Mouse (Mus musculus) NIH3T3 (cell line): ENCODE results near the gene Vax2.
A peak's percentile ranks its signal among the peaks of the same experiment; 100 is the strongest.

Source experiments
- DNase-seq: peaks from one replicate; pipeline ENCODE4 v3.0.0-alpha.2; 2012; ENCODE audit warnings: low read depth

Gene Vax2

DNA sequence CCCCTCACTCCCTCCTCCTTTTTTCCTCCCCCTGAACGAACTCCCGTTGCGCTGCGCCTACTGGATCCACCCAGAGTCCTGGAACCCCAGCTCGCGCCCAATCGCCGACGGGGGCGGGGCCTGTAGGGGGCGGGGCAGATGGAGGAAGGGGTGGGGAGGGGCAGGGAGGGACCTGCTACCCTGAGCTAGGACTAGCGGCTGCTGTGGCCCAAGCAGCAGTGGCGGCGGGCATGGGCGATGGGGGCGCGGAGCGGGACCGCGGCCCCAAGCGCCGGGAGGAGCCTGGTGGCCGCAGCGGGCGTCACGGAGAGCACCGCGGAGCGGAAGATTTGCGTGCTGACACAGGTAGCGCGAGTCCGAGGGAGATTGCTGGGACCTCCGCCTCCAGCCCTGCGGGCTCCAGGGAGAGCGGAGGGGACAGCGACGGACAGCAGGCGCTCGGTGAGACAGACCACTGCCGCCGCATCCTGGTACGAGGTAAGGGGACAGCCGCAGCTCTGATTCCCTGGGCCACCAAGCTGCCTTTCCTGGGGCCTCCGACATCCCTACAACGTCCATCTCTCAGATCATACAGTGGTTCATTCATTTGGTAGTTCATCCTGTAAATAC is at the start of gene Vax2:
Gene Vax2 (plus strand): TSS at position 198 of the 609 bp plus-strand sequence.
- peak; percentile 77 for DNase-seq

DNA sequence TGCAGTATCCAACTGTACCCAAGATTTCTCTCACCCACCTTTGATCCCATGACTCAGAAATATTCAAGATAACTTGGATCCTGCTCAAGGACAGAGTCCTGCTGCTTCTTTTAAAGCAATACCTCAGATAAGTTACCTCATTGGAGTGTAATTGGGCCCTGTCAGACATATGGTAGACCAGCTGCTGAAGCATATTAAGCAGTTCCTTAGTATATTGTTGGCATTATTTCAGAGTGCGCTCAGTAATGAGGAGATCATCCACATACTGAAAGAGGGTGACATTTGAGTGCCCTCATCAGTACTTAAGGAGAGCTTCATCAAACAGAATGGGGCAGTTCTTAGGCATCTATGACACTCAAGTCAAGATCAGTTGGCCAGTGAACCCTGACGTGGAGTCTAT is 46.1 kb upstream of the Vax2 start:
- no peak for DNase-seq

DNA sequence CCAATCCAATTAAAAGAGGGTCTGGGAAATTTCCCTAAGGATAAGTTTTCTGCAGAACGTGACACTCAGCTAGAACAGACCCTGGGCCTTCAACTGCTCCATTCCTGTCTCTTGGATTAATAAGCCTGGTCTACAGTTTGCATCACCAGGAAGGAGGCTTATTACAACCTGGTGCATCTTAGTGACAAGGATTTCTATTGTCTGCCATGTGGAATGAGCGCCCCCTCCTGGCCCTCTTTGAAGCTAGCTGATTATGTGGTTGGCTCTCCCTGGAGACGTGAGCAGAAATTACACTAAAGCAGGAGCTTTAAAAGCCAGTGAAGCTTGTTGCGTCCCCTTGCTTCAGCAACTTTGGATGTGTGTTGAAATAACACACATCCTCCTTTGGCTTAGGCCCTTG is 37.7 kb upstream of the Vax2 start:
- DNase-seq: peak; percentile 90

DNA sequence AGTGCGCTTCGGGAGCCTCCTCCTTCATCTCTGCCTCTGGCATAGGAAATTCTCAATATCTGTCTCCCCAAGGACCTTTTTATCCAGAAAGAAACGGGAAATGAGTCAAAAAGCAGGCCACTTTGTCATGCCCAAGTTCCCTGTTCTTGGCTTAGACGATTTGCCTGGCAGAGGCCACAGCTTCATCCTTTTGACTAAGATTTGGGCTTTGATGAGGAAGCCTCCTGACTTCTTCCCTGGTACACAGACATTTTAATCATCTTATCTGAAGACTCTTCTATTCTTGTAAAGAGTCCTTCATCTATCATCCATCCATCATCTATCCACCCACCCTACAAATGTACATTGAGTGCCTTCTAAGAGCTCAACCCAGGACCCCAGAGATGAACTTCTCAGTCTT is 33.3 kb upstream of the Vax2 start, which contains the start of gene Cd207:
Gene Cd207 (minus strand): TSS at position 101 of the 400 bp plus-strand sequence.
- no peak for DNase-seq

DNA sequence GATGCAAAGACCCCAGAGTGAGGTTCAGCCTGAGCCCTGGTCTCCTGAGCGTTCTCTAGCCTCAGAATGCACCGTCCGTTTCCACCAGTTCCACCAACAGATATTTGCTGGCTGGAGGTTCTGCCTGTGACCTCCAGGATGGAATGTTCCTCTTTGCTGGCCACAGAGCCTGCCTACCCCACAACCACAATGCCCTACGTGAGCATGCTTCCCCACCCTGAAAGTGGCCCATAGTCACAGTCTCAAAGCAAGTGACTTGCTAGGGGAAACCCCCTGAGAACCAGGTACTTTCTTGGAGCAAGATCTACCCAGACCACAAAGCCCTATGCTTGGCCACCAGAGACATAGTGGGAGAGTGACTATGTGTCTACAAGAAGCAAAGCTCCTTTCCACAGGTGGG is 21.7 kb upstream of the Vax2 start:
- DNase-seq: no peak

DNA sequence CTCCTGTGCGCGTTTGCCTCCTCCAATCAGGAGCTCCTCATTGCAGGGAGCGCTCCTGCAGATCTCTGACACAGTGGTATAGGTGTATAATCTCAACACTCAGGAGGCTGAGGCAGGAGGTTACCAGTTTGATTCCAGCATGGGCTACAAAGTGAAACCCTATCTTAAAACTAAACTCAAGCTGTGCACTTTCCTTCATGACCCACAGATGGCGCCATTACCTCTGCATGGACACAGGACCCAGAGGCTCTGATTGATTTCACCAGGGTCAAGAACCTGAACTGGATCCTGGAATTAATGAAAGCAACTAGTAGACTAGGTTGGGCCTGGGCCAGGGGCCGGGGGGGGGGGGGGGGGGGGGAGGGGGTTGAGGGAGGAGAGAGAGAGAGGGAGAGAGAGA is 20.8 kb upstream of the Vax2 start:
- DNase-seq: peak; percentile 82

DNA sequence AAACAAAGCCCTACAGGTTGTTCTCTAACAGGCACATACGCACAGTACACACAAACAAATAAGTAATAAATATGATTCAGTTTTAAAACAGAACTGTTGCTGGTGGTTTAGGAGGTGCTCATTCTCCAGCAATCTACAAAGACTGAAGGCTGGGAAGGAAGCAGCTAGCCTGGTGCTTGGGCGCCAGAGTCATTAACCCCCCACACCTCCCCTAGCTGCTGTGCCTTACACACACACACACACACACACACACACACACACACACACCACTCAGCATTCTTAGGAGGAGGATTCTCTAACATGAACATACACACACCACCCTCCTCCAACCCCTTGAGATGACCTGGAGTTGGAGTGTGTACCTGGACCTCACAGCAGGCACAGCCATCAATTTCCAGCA is 20.1 kb upstream of the Vax2 start:
- DNase-seq: no peak

DNA sequence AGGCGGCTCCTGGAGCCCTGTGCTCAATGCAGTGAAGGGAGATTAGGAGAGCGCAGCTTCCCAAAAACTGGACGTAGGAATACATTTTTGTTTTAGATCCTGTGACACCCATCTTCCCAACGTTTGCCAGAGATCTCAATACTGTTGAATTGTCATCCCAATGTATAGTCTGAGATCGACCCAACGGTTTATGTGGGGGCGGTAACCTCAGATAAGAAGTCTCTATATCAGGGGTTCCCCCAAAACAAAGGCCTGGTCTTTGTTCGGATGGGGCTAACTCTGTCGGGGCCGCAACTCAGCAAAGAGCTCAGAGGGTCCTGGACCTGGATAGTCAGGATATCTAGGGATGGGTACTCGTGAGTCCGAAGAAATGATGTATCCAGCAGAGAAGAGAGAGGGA is 18.1 kb upstream of the Vax2 start:
- no peak for DNase-seq

DNA sequence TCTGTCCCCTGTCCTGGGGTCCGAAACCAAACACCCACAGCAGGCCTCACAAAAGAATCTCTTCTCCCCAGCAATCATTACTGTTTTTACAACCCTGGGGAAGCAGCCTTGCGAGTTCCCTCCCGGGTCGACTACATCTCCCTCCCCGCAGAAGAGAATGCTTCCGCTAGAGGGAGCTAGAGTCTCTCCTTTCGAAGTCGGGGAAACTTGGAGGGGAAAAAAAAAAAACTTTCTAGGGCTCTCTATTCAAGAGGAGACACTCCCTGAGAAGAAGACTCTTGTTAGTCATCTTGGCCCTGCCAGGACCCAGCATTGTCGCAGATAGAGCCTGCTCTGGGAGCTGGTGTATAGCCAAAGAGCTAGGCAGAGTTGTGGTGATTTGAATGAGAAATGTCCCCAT is 17.2 kb upstream of the Vax2 start:
- peak; percentile 84 for DNase-seq

DNA sequence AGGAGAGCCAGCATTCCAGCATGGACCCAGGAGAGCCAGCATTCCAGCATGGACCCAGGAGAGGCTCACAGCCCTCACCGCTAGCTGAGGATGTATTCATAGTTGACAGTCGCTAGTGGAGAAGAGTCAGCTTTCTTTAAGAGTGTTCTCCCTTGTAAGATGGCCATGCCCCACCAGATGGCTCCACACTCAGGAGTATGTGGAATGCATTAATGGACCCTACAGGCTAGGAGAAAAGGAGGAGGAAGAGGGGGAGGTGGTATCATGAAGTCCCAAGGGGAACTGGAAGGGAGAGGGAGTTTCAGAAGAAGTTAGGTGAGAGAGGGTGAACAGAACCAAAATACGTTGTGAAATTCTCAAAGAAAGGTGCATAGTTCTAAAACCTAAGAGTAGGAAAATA is 15.3 kb upstream of the Vax2 start:
- DNase-seq: peak; percentile 24

- no peak for DNase-seq
These were observed 14.4 kb upstream of the Vax2 start for GRCm38 (mm10) chr6:83696684-83697083.

DNA sequence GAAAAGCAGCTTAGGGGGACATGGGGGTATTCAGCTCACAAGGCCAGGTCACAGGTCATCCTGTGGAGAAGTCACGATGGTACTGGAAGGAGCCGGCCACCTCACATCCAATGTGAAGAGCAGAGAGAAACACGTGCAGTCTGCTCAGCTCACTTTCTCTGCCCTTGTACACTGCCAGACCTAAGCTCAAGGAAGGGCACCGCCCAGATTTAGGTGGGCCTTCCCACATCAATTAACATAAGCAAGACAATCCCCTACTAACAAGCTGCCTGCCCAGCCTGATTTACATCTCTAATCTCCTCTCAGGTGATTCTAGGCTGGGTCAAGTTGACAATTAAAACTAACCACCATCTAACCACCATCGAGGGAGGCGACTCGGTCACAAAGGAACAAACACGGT is 13.1 kb upstream of the Vax2 start:
- no peak for DNase-seq

- no peak for DNase-seq
These were observed 11.1 kb upstream of the Vax2 start for GRCm38 (mm10) chr6:83699971-83700370.

DNA sequence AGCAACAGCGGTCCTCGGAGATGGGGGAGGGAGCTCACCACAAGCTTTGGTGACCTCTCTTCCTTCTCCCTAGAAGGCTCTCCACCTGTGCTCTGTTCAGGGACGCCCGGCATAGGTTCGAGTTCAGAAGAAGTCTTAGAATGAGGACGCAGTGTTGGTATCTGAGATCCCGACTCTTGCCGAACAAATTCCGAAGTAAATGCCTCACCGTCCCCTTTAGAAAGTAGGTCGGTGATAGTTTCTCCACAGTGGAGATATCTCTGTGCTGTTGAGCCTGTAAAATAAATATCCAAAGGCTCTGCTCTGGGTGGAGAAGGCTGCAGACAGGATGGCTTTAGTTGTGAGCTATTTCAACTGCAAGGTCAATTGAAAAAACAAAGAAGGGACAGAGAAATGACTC is 10.1 kb upstream of the Vax2 start:
- no peak for DNase-seq

DNA sequence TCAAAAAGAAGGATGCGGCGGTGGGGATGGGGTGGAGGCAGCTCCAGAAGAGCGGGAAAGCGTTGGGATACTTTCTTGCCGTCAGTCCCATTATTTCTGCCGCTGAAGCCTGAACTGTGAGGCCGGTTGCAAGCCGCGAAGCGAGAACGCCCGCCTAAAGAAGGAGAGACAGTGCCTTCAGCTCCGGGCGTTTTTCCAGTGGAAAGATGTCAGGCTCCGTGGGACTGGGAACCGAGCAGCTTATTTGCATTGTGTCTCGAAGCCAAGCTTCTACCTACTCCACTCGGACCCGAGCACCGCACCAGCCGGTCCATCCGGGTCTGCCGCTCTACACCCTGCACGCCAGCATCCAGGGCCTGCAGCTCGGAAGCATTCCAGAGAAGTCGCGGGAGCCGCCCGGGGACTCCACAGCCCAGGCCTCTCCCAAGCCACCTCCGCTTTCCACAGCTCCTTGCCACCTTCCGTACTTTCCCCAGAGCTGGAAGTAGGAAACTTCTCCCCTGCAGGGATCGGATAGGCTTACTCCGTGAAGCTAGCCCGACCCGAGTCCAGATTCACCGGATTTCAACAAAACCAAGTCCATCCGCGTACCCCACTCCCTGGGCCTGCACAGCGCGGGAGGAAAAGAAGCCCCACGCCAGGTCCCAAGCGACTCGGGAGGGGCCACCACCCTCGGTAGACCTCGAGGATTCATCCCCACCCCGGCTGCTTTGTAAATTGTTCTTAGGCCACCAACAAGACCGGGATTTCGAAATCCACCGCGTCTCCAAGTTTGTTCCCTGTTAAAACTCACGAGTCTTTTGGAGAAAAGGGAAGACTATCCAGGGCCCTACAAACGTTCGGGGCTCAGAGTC is 8.7 kb upstream of the Vax2 start:
- no peak for DNase-seq

- no peak for DNase-seq
These were observed 7.9 kb upstream of the Vax2 start for GRCm38 (mm10) chr6:83703000-83703721.

DNA sequence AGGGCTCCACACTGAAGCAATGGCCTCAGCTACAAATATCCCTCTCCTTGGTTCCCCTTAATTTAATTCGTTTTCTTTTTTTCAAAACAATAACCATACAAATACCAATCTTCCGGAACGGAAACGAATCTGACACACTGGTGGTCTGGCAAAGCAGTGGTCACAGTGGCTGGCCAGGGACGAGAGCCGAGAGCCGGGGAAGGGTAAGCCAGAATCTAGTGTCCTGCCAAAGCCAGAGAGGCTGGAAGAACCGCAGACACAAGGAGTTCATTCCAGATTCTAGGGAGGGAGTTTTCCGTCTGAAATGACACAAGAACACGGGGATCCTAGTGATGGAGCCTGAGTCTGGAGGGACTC is 7.4 kb upstream of the Vax2 start:
- DNase-seq: no peak

DNA sequence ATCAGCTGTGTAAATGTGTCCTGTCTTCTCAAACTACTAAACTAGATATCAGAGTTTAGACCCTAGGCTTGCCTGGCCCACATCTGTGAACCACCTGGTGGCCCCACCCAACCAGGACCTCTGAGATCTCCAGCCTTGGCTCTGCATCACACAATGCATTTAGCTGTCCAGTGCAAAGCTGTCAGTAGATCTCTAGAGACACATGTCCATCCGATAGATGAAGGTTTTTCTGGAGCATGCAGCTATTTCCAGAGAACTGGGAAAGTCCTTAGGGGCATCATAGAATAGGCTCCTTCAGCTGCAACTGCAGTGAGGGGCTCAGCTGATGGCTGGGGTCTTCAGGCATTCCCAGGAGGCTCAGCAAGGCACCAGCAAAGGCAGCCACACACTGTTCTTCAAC is 6.8 kb upstream of the Vax2 start:
- DNase-seq: no peak

- no peak for DNase-seq
These were observed 6.4 kb upstream of the Vax2 start for GRCm38 (mm10) chr6:83704701-83705100.

GRCm38 (mm10) chr6:83707738-83708510 is 3.1 kb upstream of the Vax2 start:
- DNase-seq: peak; percentile 31

- DNase-seq: no peak
These were observed 550 bp upstream of the Vax2 start for GRCm38 (mm10) chr6:83710361-83711066.
